Mouse (Mus musculus): ENCODE measurements around the gene Akap1.

Gene Akap1

GRCm38 (mm10) chr11:88782531-88782930, 81.9 kb downstream of the Akap1 start:
- no peak for DNase-seq (ENCODE audit: low spot score)
